Mouse (Mus musculus) bone marrow, adult 2 months (tissue): ENCODE measurements at regions not wholly inside any gene's neighbourhood (a gene's known extent, or its start where the extent isn't known, plus 50 kb on each side); places are given as distances from the start of the nearest gene placed in this dataset.

Experiments used
- CTCF ChIP-seq: fragments of 200-500 bp; IDR thresholded peaks from 2 replicates; pipeline ENCODE4 v1.5.1; 2011; ENCODE audit warnings: low read length, control low read depth; ENCODE audit not compliant: control insufficient read depth, insufficient read depth
- POLR2A ChIP-seq: fragments of 200-500 bp; IDR thresholded peaks from 2 replicates; pipeline ENCODE4 v1.6.1; 2011; ENCODE audit warnings: low read depth, mild to moderate bottlenecking, control low read depth, low read length, borderline replicate concordance; ENCODE audit not compliant: control insufficient read depth

GRCm38 (mm10) chr13:83067496-83067895, 436.3 kb upstream of the Mef2c start:
- TF ChIP-seq POLR2A: no peak
- no peak for TF ChIP-seq CTCF
